Mouse (Mus musculus): ENCODE data around the gene Plcb2.

DNA sequence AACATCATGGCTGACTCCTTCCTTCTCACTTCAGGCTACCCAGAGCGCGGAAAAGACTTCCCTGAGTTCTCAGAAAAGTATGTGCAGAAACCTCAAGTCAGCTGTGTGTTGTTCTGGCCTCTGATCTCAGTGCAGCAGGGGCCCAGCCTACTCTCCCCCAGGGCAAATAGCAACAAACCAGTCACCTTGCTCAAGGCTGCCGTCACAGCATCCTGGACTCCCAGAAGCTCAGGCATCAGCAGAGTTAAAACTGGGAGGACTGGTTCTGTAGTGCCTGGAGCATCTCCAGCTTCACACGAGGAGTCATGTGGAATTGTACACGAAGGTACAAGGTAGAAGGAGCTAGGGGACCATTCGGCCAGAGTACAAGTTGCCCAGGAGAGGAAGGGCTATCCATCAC is 59.0 kb downstream of the Plcb2 start:
- no peak for TF ChIP-seq CTCF (conservative IDR thresholded peaks at IDR 0.05; ENCODE audit: low read length)
- no peak for TF ChIP-seq POU5F1 (IDR thresholded peaks at IDR 0.05; ENCODE audit: borderline replicate concordance, low read length)
